Mouse (Mus musculus): Measurements from ENCODE around the gene Ppm1d. TPM values are rescaled to one million over a fixed set of nuclear protein-coding genes. Genes with fewer than 3 reads are reported as not detected.

Gene Ppm1d
- total RNA-seq, 2 experiments from 2014 or later: 62.0 to 112 TPM

DNA sequence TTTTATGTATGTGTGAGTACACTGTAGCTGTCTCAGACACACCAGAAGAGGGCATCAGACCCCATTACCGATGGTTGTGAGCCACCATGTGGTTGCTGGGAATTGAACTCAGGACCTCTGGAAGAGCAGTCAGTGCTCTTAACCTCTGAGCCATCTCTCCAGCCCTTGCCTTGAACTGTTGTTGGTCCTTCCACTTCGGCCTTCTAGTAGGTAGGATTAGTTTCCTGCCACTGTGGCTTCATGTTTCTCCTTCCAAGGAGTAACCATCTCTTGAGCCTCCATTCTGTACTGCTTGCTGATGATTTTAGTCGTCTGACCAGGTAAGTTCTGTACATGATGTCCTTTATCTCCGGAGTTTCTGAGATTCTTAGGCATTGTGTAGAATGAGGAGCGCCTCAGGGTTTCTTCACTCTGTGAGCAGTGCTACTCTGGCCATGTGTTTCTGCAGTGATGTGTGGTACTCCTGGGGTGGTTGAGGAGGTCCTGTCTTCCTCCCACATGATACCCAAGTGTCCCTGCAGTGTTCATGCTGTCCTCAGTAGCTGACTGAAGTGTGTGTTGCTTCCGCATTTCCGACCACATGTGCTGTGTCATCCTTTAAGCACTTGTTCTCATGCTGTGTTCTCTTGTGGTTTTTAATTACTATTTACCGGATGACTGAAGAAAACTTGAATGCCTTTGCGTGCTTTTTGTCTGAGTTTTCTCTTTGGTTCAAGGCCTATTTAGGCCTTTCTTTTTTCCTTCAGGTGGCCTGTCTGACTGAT lies 12.7 kb downstream of the Ppm1d start:
- no peak for ATAC-seq (replicated peaks; ENCODE audit: low FRiP score, poor library complexity, severe bottlenecking)

DNA sequence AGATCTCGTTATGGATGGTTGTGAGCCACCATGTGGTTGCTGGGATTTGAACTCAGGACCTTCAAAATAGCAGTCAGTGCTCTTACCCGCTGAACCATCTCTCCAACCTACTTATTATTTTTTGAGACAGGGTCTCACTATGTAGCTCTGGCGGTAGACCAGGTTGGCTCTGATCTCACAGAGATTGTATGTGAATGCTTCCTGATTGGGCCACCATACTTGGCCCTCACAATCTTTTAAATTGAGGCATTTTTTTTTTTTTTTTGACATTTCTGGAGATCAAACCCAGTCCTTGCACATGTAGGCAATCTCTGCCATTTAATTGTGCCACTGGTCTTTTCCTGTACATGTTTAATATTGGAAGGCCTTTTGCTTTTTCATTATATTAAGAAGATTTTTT lies 17.7 kb downstream of the Ppm1d start:
- ATAC-seq (replicated peaks; ENCODE audit: low FRiP score, poor library complexity, severe bottlenecking): no peak

DNA sequence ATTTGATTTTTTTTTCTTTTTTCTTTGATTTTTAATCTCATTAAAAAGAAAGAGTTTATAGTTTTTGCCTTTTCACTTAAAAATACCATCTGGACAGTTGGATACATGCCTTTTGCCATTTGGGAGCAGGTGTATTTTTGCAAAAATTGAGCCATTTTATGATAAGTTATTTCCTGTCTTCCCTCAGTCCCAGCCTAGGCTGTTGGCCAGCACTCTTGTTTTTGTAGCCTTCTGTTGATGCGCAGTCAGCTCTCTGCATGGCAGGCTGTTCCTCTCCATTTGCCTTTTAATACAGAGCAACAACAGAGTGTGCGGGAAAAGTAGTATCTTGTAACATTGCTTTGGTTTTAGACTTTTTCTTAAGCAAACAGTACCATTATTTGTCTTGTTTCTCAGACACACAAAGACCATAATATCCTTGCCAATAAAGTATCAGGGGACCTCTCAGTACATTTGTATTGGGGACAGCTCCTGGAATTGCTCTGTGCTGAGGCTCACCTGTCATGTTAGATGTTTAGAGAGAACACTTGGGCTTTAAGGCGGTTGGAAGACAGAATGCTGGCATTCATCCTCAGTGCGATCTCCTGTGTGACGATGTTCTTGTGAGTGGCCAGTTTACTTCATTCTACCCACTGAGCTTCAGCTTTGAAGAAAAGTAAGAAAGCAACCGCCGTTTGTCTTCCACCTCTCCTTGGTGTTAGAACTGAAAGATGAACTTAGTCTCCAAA lies 18.3 kb downstream of the Ppm1d start:
- ATAC-seq (replicated peaks; ENCODE audit: low FRiP score, poor library complexity, severe bottlenecking): no peak

DNA sequence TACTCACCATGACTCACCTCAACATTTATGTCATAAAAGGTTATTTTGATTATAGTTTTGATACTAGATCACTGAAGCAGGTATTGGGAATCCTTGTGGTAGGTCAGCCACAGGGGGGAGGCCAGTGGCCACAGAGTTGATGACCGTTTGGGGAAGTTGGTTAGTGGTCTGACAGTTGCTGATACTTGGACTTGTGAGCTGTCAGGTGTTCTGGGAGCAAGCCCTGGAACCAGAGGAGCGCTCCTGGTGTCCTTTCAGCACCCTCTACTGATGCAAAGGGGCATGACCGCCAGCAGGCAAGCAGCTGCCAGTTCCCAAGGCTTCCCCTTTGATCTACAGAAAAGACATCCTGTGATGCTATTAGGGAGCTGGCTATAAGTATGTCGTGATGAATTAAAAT lies 23.7 kb downstream of the Ppm1d start:
- ATAC-seq (replicated peaks; ENCODE audit: low FRiP score, poor library complexity, severe bottlenecking): 0 out of 2 replicates have a peak, but pooled peaks have one; percentile 48

DNA sequence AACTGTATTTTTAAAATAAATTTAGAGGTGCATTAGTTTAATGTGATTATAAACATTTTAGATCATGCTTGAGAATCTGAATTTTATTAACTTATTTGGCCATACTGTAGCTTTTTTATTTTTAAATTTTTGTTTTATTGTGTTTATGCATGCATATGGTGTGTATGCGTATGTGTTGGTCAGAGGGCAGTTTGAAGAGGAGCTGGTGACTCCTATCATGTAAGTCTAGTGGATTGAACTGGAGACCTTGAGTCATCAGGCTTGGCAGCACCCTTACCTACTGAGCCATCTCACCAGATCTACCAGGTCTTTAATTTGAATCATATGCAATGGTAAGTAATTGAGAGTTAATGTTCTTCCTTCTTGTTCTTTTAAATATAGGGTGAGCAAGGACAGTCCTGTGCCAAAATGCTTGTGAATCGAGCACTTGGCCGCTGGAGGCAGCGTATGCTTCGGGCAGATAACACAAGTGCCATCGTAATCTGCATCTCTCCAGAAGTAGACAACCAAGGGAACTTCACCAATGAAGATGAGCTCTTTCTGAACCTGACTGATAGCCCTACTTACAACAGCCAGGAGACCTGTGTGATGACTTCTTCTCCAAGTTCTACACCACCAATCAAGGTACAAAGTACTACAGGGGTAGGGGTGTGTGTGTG lies 28.3 kb downstream of the Ppm1d start:
- peak; percentile 92 for ATAC-seq (replicated peaks; ENCODE audit: low FRiP score, poor library complexity, severe bottlenecking)

DNA sequence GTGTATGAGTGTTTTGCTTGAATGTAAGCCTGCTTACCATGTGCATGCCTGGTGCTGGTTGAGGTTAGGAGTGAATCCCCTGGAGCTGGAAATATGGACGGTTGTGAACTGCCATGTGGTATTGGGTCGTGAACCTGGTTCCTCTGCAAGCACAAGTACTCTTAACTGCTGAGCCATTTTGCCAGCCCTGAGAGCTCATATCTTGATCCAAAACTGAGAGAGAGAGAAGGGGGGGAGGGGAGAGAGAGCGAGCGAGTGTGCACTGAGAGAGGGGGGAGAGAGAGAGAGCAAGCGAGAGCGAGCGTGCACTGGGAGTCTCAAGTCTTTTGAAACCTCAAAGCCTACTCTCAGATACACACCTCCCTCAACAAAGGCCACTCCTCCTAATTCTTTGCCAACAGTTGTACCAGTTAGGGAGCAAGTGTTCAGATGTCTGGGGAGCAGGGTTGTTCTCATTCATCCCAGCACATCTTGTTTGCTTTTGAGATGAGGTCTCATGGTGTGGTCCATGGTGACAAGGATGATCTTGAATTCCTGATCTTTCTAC lies 29.1 kb downstream of the Ppm1d start:
- peak; percentile 75 for ATAC-seq (replicated peaks; ENCODE audit: low FRiP score, poor library complexity, severe bottlenecking)

DNA sequence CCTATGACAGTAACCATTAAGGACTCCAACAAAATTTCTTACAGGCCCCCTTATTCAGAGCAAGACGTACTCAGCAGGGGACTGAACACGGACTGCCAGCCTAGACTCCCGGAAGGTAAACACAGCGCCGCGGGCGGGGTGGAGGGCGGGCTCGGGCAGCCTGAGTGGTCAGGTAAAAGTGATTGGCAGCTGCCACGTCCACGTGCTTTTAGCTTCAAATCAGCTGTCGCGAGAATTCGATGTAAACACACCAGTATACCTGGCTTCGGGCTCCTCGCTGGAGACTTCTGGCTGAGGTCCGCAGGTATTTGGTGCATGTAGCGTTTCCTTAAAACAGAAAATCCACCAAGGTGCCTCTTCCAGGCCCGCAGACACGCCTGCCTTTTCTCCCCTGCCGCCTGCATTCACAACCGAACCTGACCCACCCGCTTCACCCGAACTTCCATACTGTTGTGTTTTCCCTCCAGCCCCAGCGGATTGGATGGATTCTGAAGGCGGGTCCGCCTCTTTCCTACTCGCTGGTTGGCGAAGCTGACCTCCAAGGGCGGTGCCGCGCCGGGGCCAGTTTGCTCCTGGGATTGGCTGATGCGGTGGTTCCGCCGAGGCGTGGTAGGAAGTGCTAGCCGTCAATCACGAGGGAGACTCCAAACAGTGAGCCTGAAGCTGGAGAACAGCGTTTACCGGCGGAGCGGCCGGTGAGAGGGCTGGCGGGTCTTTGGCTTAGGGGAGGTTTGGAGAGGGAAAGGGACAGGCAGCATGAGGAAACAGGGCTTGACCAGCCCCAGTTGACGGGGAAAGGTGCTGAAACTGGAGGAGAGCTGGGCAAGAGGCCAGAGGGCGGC lies 41.7 kb downstream of the Ppm1d start, which contains the start of gene Bcas3:
TSS of gene Bcas3 (plus strand) at position 629 of the 842 bp plus-strand sequence.
- ATAC-seq (replicated peaks; ENCODE audit: low FRiP score, poor library complexity, severe bottlenecking): peak; percentile 95

DNA sequence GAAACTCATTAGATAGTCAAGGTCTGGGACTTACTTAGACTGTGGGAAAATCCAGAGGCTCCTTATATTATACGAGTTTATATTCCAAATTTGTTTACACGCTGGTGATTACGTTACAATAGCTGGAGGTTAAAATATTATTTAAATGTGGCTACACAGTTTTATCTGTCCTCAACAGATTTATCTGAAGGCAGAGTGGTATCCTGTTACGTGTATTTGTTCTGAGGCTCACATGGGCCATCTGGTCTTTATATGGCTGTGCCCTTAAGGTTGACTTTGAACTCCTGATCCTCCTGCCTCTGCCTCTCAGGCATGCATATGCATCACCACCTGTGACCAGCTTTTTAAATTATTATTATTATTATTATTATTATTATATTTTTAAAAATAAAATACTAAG lies 42.8 kb downstream of the Ppm1d start:
- ATAC-seq (replicated peaks; ENCODE audit: low FRiP score, poor library complexity, severe bottlenecking): no peak

DNA sequence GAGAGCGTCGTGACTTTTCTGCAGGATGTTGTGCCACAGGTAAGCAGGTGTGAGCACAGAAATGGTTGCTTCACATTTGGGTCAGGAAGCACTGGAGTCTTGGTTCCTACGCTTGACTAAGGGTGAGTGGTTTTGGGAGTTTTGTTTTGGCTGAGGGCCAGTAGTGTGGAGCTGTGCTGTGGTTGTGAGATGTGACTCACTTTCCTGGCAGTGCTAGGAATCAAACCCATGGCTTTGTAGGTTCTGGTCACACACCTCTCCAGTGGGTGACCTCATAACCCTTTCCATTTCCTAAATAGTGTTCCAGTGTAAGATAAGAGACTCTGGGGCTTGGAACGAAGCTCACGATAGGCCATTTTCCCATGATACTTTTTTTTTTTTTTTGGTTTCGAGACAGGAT lies 48.6 kb downstream of the Ppm1d start:
- ATAC-seq (replicated peaks; ENCODE audit: low FRiP score, poor library complexity, severe bottlenecking): no peak

DNA sequence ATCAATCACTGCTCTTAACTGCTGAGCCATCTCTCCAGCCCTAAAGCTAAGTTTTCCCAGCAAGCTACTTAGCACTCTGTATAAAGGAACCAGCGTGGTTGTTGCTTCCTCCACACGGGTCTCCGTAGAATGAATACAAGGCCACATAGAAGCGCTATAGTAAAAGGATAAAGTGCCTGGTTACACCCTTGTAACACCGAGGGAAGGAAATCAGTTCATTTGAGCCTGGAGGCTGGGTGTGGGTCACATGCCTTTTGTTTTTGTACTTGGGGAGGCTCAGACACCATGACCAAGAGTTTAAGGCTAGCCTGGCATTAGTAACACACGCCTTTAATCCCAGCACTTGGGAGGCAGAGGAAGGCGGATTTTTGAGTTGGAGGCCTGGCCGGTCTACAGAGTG lies 50.6 kb downstream of the Ppm1d start:
- ATAC-seq (replicated peaks; ENCODE audit: low FRiP score, poor library complexity, severe bottlenecking): no peak

DNA sequence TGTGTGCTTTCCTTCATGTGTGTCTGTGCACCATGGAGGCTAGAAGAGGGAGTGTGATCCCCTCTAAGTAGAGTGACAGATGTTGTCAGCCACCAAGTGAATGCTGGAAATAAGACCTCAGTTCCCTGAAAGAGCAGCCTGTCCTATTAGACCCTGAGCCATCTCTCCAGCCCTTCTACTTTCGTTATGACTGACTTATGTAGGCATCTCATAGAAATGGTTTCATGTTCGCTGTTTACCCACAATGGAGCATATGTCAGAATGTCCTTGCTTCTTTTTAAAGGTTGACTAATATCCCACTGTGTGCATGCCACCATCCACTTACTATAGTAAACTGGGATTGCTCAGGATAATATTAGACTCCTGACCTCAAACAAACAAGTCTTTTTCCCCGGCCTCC lies 55.1 kb downstream of the Ppm1d start:
- no peak for ATAC-seq (replicated peaks; ENCODE audit: low FRiP score, poor library complexity, severe bottlenecking)

DNA sequence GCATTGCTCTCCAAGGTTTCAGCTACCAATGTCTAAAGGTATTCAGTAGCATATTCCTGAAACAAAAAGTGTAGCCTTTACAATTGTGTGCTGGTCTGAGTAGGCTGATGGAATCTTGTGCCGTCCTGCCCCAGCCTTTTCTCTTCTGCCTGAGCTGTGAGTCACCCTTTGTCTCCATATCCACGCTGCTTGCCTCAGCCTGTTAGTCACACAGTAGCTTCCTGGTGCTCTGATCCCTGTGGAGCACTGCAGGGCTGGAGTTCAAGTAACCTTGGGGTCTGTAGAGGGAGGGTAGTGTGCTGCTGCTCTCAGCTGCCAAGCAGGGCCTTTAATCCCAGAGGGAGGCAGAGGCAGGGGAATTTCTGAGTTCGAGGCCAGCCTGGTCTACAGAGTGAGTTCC lies 56.8 kb downstream of the Ppm1d start:
- ATAC-seq (replicated peaks; ENCODE audit: low FRiP score, poor library complexity, severe bottlenecking): no peak

DNA sequence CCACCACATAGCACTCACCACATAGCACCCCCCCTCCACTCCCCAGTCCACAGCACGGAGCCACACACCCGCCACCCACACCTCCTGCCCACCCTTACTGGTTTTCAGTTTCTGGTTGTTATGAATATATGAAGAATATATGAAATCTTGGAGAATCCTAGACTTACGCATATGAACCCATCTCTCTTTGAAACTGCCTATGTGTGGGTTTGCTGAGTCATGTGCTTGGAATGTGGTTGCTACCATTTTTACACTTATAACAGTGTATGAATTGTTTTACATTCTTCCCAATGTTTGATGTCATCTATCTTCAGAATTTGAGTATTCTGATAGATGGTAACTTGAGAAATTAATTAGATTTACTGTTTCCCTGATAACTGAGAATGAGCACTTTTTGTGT lies 68.0 kb downstream of the Ppm1d start:
- no peak for ATAC-seq (replicated peaks; ENCODE audit: low FRiP score, poor library complexity, severe bottlenecking)

DNA sequence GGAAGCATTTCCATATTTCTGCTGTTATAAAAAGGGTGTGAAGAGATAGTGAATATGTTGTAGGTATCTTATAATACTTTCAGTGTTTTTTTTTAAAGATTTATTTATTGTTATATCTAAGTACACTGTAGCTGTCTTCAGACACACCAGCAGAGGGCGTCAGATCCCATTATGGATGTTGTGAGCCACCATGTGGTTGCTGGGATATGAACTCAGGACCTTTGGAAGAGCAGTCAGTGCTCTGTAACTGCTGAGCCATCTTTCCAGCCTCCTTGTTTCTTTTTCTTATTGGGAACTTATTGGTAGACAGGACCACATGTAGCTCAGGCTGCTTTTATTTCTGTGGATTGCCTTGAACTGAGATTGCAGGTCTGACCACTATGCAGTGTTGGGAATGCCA lies 69.0 kb downstream of the Ppm1d start:
- no peak for ATAC-seq (replicated peaks; ENCODE audit: low FRiP score, poor library complexity, severe bottlenecking)

DNA sequence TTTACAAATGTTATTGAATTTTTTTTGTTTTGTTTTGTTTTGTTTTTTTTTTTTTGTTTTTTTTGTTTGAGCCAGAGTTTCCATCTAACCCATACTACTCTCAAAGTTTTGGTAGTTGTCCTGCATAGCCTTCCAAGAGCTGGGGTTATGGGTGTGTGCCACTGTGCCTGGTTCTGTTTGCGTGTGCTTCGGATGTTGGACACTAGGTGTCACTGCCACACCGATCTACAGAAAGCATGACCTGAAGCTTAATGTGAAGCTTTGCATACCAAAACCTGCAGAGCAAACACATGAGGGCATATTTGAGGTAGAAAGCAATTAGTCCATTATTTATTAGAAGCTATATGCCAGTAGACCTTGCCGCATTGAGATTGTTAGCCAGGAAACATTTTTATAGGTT lies 71.0 kb downstream of the Ppm1d start:
- ATAC-seq (replicated peaks; ENCODE audit: low FRiP score, poor library complexity, severe bottlenecking): peak; percentile 89

DNA sequence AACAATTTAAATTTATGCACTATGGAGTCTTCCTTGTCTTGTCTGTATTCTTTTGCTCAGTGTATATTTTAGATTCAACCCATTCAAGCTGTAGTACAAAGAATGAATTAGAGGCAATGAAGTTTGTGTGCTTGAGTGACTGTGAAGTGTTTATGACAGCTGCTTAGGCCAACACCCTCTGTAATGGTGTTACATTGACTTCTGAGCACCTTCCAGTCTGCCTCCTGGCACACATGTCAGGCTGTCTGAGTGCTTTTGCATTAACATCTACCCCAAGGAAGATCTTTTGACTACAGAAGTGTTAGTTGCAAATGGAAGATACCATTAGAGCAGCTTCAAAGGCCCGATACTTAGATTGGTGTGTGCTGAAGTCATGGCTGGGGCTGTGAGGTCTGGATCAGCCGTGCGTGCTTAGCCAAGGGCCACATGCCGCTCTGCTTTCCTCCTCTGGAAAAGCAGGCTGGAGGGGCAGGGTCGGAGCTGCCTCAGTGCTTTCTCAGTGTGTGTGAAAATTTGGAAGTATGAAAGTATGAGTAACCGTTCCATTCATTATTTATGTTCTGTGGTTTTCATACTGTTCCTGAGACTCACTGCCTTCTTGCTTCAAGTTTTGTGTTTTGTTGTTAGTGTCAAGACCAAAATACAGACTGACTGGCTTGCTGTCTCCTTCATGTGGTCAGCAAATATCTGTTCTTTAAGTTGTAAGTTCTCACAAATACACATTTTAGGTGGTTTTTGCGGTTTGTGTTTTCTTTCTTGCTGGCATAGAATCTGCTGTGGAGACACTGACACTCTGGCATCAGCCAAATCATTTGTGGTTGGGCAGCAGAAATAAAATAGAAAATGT lies 73.2 kb downstream of the Ppm1d start:
- ATAC-seq (replicated peaks; ENCODE audit: low FRiP score, poor library complexity, severe bottlenecking): no peak

DNA sequence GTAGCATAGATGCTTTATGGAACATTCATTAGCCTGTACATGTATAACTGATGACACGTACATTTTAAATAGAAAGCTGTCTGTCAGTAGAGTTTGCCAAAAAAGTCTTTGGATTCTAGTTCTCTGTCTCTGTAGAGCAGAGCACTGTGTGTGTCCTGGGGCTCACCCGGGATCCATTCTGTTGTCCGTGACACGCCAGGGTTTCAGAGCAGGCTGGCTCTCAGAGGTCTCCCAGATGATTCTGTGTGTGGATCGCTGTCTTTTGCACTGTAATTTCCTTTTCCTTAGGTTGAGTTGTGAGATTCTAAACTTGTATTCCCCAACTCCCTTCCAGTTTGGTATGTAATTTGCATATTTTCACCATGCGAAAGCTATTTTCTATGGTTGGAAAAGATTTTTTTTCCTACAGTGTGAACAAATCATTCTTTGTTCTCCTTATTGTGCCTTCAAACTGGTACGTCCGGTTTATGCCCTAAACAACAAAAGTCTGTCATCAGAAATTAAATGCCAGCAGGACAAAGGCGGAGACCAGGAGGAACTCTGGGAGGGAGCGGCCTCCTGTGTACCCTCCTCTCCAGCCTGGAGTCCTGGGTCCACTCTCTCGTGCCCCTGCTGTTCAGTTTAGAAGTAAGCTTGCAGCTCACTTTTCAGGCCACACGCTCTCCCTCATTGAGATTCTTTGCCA lies 81.3 kb downstream of the Ppm1d start:
- ATAC-seq (replicated peaks; ENCODE audit: low FRiP score, poor library complexity, severe bottlenecking): no peak

DNA sequence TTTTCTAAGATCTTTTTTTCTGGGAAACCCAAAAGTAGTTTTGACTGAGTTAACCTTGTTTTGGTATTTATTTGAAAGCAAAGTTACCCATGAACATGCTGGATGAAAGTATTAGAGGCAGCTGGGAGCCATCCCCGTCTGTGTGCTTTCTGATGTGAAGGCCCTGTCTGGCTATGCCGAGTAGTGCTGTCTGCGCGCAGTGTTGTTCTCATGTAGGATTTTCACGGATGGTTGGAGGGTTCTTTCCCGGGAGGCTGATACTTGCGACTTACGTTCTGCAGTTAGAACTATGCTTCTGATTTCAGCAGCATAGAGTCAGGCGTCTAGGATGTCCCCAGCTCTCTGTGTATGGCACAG lies 81.8 kb downstream of the Ppm1d start:
- no peak for ATAC-seq (replicated peaks; ENCODE audit: low FRiP score, poor library complexity, severe bottlenecking)
